Mouse (Mus musculus) CH12.LX (cell line): ENCODE data around the gene Kcnj6. TPM values are rescaled to one million over a fixed set of nuclear protein-coding genes. Genes with fewer than 3 reads are reported as not detected.

Experiments used
- DNase-seq: peaks from one replicate; pipeline ENCODE4 v3.0.0-alpha.2; 2013; ENCODE audit errors: extremely low read depth
- H3K27ac ChIP-seq: 2 replicates; pipeline ENCODE4 v1.5.1; 2012; ENCODE audit warnings: low read depth, mild to moderate bottlenecking, control low read depth, moderate library complexity; ENCODE audit not compliant: insufficient read depth
- H3K27me3 ChIP-seq: replicated peaks from 2 replicates; pipeline ENCODE3; 2012; ENCODE audit warnings: inconsistent platforms
- H3K36me3 ChIP-seq, 2 experiments: replicated peaks in 1 of 2; 2 replicates each; pipeline versions ENCODE3 to v1.6.1; 2012; ENCODE audit warnings: inconsistent platforms in 1 of 2, low read length in 1 of 2, mild to moderate bottlenecking in 1 of 2, mixed read lengths in 1 of 2, moderate library complexity in 1 of 2; ENCODE audit not compliant: control insufficient read depth in 1 of 2, insufficient read depth in 1 of 2
- H3K4me1 ChIP-seq, 2 experiments: 2 replicates each; pipeline ENCODE4 v1.6.1; 2012; ENCODE audit warnings: inconsistent platforms in 1 of 2, moderate library complexity in 1 of 2; ENCODE audit not compliant: insufficient read depth in 2 of 2, control insufficient read depth in 1 of 2
- H3K4me2 ChIP-seq: 2 replicates; pipeline ENCODE4 v1.6.1; 2012; ENCODE audit warnings: low read depth, mild to moderate bottlenecking, control low read depth; ENCODE audit not compliant: poor library complexity, insufficient read depth, severe bottlenecking
- H3K4me3 ChIP-seq, 3 experiments: fragments of 150-350 bp in 1 of 3; sonication (generic) in 1 of 3; replicated peaks in 1 of 3; 2 replicates each; pipeline versions ENCODE3 to v1.5.1; 2011 to 2012; ENCODE audit warnings: low read depth in 2 of 3, low read length in 2 of 3, mild to moderate bottlenecking in 2 of 3, moderate library complexity in 2 of 3, control low read depth in 1 of 3, improper control_type of control experiment in 1 of 3, inconsistent platforms in 1 of 3, mixed read lengths in 1 of 3; ENCODE audit not compliant: poor library complexity in 1 of 3
- H3K79me2 ChIP-seq: replicated peaks from 2 replicates; pipeline ENCODE4 v1.6.1; 2012; ENCODE audit warnings: mild to moderate bottlenecking, moderate library complexity; ENCODE audit not compliant: control insufficient read depth, poor library complexity, insufficient read depth, severe bottlenecking; ENCODE audit errors: extremely low read depth
- H3K9ac ChIP-seq: 2 replicates; pipeline ENCODE4 v1.6.1; 2012; ENCODE audit warnings: low read depth, mild to moderate bottlenecking, control low read depth, moderate library complexity; ENCODE audit not compliant: insufficient read depth
- H3K9me3 ChIP-seq: replicated peaks from 2 replicates; pipeline ENCODE3; 2012; ENCODE audit warnings: low read length, inconsistent platforms, mixed read lengths
- CHD2 ChIP-seq: IDR thresholded peaks from 2 replicates; pipeline ENCODE4 v1.6.1; 2011; ENCODE audit warnings: low read length, improper control_type of control experiment
- CTCF ChIP-seq, 2 experiments: IDR thresholded peaks in 1 of 2; conservative IDR thresholded peaks in 1 of 2; 2 replicates each; pipeline ENCODE4 v1.5.1; 2011 to 2012; ENCODE audit warnings: low read depth in 2 of 2, low read length in 2 of 2, improper control_type of control experiment in 1 of 2, inconsistent platforms in 1 of 2, mild to moderate bottlenecking in 1 of 2, moderate library complexity in 1 of 2
- E2F4 ChIP-seq: IDR thresholded peaks from 2 replicates; pipeline ENCODE4 v1.6.1; 2011; ENCODE audit warnings: low read depth, low read length, improper control_type of control experiment; ENCODE audit not compliant: insufficient replicate concordance
- EP300 ChIP-seq: IDR thresholded peaks from 2 replicates; pipeline ENCODE4 v1.6.1; 2011; ENCODE audit warnings: low read length, improper control_type of control experiment
- ETS1 ChIP-seq: conservative IDR thresholded peaks from 2 replicates; pipeline ENCODE4 v1.6.1; 2012; ENCODE audit warnings: low read depth, mild to moderate bottlenecking, inconsistent platforms, low read length, improper control_type of control experiment, moderate library complexity
- GABPA ChIP-seq: IDR thresholded peaks from 2 replicates; pipeline ENCODE4 v1.6.1; 2012; ENCODE audit warnings: low read depth, low read length, improper control_type of control experiment, inconsistent platforms; ENCODE audit not compliant: insufficient replicate concordance
- JUN ChIP-seq: IDR thresholded peaks from 2 replicates; pipeline ENCODE4 v1.6.1; 2011; ENCODE audit warnings: low read depth, mild to moderate bottlenecking, low read length, improper control_type of control experiment, moderate library complexity; ENCODE audit not compliant: insufficient read depth
- JUND ChIP-seq: conservative IDR thresholded peaks from 2 replicates; pipeline ENCODE4 v1.6.1; 2011; ENCODE audit warnings: low read depth, low read length, improper control_type of control experiment
- MAFK ChIP-seq: IDR thresholded peaks from 2 replicates; pipeline ENCODE4 v1.6.1; 2011; ENCODE audit warnings: low read length, improper control_type of control experiment; ENCODE audit not compliant: insufficient replicate concordance
- MAX ChIP-seq: IDR thresholded peaks from 2 replicates; pipeline ENCODE4 v1.6.1; 2011; ENCODE audit warnings: low read length, improper control_type of control experiment
- RAD21 ChIP-seq: IDR thresholded peaks from 2 replicates; pipeline ENCODE4 v1.6.1; 2011; ENCODE audit warnings: low read depth, mild to moderate bottlenecking, low read length, improper control_type of control experiment, moderate library complexity
- RCOR1 ChIP-seq: conservative IDR thresholded peaks from 2 replicates; pipeline ENCODE4 v1.6.1; 2012; ENCODE audit warnings: low read depth, mild to moderate bottlenecking, inconsistent platforms, low read length, improper control_type of control experiment
- SIN3A ChIP-seq: IDR thresholded peaks from 2 replicates; pipeline ENCODE4 v1.6.1; 2012; ENCODE audit warnings: low read length, improper control_type of control experiment, inconsistent platforms
- SMC3 ChIP-seq: IDR thresholded peaks from 2 replicates; pipeline ENCODE4 v1.6.1; 2011; ENCODE audit warnings: low read depth, low read length, improper control_type of control experiment
- TBP ChIP-seq: conservative IDR thresholded peaks from 2 replicates; pipeline ENCODE4 v1.6.1; 2011; ENCODE audit warnings: low read depth, low read length, improper control_type of control experiment
- TCF12 ChIP-seq: IDR thresholded peaks from 2 replicates; pipeline ENCODE4 v1.6.1; 2014; ENCODE audit warnings: low read depth, mild to moderate bottlenecking, inconsistent platforms, low read length, improper control_type of control experiment
- UBTF ChIP-seq: IDR thresholded peaks from 2 replicates; pipeline ENCODE4 v1.6.1; 2012; ENCODE audit warnings: low read depth, mild to moderate bottlenecking, inconsistent platforms, low read length, improper control_type of control experiment, moderate library complexity
- USF1 ChIP-seq: IDR thresholded peaks from 2 replicates; pipeline ENCODE4 v1.6.1; 2014; ENCODE audit warnings: low read depth, mild to moderate bottlenecking, inconsistent platforms, low read length, improper control_type of control experiment
- USF2 ChIP-seq: conservative IDR thresholded peaks from 2 replicates; pipeline ENCODE4 v1.6.1; 2011; ENCODE audit warnings: low read depth, low read length, improper control_type of control experiment
- ZC3H11A ChIP-seq: IDR thresholded peaks from 2 replicates; pipeline ENCODE4 v1.6.1; 2012; ENCODE audit warnings: low read depth, mild to moderate bottlenecking, inconsistent platforms, low read length, improper control_type of control experiment
- dilution Hi-C: fragments of 300-500 bp; cut with MboI; formaldehyde crosslinking; loops from 2 replicates; pipeline ENCODE4 v1.14.3; 2020; ENCODE audit warnings: low sequenced_read_pairs; ENCODE audit not compliant: extremely low pct_unique_long_range_greater_than_20kb, extremely low pct_ligation_motif_present
- in situ Hi-C: fragments of 300-500 bp; cut with MboI; formaldehyde crosslinking; loops from 3 replicates; pipeline ENCODE4 v1.14.3; 2019; ENCODE audit warnings: low sequenced_read_pairs, low pct_ligation_motif_present, low pct_unique_long_range_greater_than_20kb, mixed read lengths
- polyA plus RNA-seq: library from polyadenylated mRNA; unstranded; fragments of >175 nt; gene quantifications from 2 replicates; pipeline ENCODE4 v1.2.1, GENCODE M21; 2012; ENCODE audit warnings: low read depth; ENCODE audit not compliant: insufficient read length
- total RNA-seq, 2 experiments: library from RNA; depleted of rRNA; stranded (reverse); fragments of 300-350 nt in 1 of 2; fragments of >200 nt in 1 of 2; gene quantifications; 2 replicates each; pipeline ENCODE4 v1.2.3; 2012 to 2014

Gene Kcnj6
- total and polyA plus RNA-seq, 3 experiments: not detected

GRCm38 (mm10) chr16:94844769-94845168, 152.7 kb downstream of the Kcnj6 start (continued):
- TF ChIP-seq EP300 (peak; percentile 36; the same call in 1 of the 2 replicates), UBTF (no peak), JUN (no peak), E2F4 (no peak), CHD2 (no peak; the same call in 1 of the 2 replicates), MAFK (no peak), TBP (no peak), GABPA (no peak), ZC3H11A (no peak)

GRCm38 (mm10) chr16:94839398-94839797, 158.1 kb downstream of the Kcnj6 start:
- Histone ChIP-seq H3K4me3 (no peak overlapping the region), H3K27ac (no peak overlapping the region), H3K4me1 (peaks cover 5 to 13% of the 10 kb centered on the region in 2 experiments; a peak in 3 of 4 replicates), H3K27me3 (peaks cover 5% of the 10 kb centered on the region), H3K4me2 (no peak overlapping the region), H3K9ac (no peak overlapping the region)
- in situ Hi-C loops (loop anchor here (10.0 kb wide), 1 partner anchor 155 kb away; the partner anchor contains the start of gene Kcnj6), dilution Hi-C loops (no loop called here)
- no peak for DNase-seq
- TF ChIP-seq E2F4 (no peak), TCF12 (no peak), SMC3 (no peak), JUN (no peak), RCOR1 (no peak), JUND (no peak), USF1 (no peak), RAD21 (no peak), SIN3A (no peak)
- TF ChIP-seq, all 38 proteins: peak for 0
- H3K79me2 ChIP-seq: no peaks in the 10 kb centered on the region
- no peaks in the 10 kb centered on the region for H3K36me3 ChIP-seq
- H3K9me3 ChIP-seq: no peaks in the 10 kb centered on the region

- dilution Hi-C loops: no loop called here
- no peak for DNase-seq
- Histone ChIP-seq H3K4me3 (no peak overlapping the region), H3K4me2 (no peak overlapping the region), H3K9ac (no peak overlapping the region), H3K27ac (no peak overlapping the region), H3K27me3 (peaks cover 6% of the 10 kb centered on the region), H3K36me3 (no peaks in the 10 kb centered on the region), H3K79me2 (no peaks in the 10 kb centered on the region), H3K4me1 (peaks cover 0 to 8% of the 10 kb centered on the region in 2 experiments; a peak in 2 of 4 replicates), H3K9me3 (no peaks in the 10 kb centered on the region)
- no peak for TF ChIP-seq ETS1
- no peak for TF ChIP-seq JUN
- TF ChIP-seq CTCF (conservative IDR thresholded peaks at IDR 0.05 in 1 of 2, IDR thresholded peaks at IDR 0.05 in 1 of 2; ENCODE audit: low read depth in 2 of 2, low read length in 2 of 2): peak in 1 of 2 experiments; percentile 36; a peak in 2 of 4 replicates
- TF ChIP-seq USF2: peak; percentile 21; the same call in 1 of the 2 replicates
- TF ChIP-seq MAX: 0 out of 2 replicates have a peak, but pooled peaks have one; percentile 34
- TF ChIP-seq USF1: peak; percentile 41
- peak; percentile 22 for TF ChIP-seq RAD21
- in situ Hi-C loops: loop anchor here (10.0 kb wide), 1 partner anchor 157 kb away; the partner anchor contains the start of gene Kcnj6
These were observed 159.6 kb downstream of the Kcnj6 start for GRCm38 (mm10) chr16:94837881-94838280.
